Mouse (Mus musculus) adrenal gland, postnatal 10 days (tissue): Measurements from ENCODE around the gene Ermn. TPM values are rescaled to one million over a fixed set of nuclear protein-coding genes. Genes with fewer than 3 reads are reported as not detected.
A peak's percentile ranks its signal among the peaks of the same experiment; 100 is the strongest.

Experiments used
- DNase-seq: peaks from one replicate; pipeline ENCODE4 v3.0.0; 2021; ENCODE audit warnings: mixed read lengths
- long read RNA-seq, 2 experiments: library from polyadenylated mRNA; stranded (forward); transcript quantifications; one replicate each; pipeline ENCODE4 v2.0.0; 2021
- total RNA-seq, 2 experiments: library from RNA; stranded (reverse); gene quantifications; 2 replicates each; pipeline ENCODE4 v1.2.3; 2021

The Ermn gene
- total RNA-seq = not detected
- long read RNA-seq, experiment 1 = 0 reads
- long read RNA-seq, experiment 2 = 0 reads

DNA sequence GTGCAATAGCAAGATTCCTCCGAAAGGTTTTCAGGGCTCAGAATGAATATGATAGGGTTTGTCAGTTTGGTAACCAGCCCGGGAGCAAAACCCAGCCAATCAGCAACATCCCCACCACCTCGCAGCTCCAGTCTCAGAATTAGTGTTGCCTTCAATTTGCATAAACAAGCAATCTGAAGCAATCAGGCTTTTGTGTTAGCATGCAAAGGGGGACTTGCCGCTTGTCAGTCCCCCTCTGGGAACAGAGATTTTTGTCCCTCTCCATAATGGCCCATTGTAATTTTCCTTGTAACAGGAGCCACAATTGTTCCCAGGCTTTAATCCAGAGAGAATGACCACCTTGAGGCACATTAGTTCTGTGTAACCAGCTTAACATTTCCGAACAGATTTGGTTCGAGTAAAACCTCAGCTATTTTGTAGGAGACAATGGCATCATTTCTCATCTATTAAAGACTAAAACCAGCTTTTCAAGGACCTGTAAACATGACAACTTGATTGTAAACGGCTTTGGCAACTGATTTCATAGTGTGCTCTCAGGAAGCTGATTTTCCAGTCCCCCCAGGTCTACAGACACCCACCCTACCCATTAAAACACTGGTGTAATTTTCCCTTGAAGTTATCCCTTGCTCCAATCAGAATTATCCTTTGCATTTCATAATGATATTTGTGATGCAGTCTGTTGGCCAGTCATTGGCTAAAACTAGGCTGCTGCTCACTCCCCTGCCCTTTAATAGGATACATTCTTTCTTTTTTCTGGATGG lies at the start of gene Ermn:
Gene Ermn (minus strand): TSS at position 44 of the 761 bp plus-strand sequence.
- no peak for DNase-seq

DNA sequence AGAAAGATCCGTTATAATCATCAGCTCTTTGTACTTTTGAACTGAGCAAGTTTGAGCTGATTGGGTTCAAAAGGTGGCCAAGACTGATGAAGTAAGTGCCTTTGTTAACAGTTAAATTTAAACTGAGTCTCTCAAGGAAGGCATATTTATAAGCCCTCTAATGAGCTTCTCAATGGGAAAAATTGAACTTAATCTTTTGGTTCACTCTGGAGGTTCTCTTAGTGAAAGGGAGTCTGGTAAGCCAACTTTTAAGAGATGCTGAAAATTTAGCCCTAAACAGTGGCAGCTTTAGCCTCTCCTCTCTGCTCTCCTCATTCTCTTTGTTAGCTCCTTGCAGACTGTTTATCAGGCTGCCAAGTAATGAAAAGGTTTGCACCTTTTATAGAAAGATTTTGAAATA lies 42.2 kb upstream of the Ermn start:
- no peak for DNase-seq

GRCm38 (mm10) chr2:58086420-58086819 lies 33.8 kb upstream of the Ermn start:
- DNase-seq = no peak

- no peak for DNase-seq
These were observed 27.2 kb upstream of the Ermn start for GRCm38 (mm10) chr2:58079849-58080248.

DNA sequence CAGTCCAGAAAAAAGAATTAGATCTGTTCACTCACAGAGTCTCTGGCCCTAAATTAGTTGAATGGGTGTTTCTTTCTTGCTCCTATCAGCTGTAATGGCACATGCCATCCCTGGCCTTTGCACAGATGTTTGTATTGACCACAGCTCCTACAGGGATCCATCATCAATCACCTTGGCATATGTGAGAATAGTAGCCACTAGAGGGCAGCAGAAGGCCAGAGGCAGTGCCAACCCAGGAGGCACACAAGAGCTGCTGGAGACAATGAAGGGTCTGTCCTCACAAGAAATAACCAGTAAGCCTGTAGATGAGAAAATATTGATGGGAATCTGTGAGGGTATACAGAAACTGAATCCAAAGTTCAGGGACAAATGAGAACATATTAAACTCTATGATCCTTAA lies 2.7 kb upstream of the Ermn start:
- DNase-seq = peak; percentile 75

DNA sequence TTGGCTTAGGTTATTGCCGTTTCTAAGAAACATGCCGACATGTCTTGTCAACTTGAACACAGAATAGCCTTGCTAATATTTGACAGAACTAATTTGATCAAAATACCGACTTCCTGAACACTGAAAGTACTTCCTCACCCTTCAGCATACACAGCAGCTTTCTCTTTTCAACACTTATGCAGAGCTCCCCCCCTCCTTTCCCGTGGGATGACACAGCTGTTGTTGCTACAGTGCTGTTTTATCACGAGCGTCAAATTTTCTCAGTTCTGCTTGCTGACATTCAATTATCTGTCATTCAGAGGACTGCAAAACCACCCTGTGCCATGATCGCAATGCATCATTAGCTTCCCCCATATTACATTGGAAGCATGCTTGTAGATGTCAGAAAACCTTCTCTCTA lies 10.8 kb downstream of the Ermn start:
- DNase-seq = no peak

DNA sequence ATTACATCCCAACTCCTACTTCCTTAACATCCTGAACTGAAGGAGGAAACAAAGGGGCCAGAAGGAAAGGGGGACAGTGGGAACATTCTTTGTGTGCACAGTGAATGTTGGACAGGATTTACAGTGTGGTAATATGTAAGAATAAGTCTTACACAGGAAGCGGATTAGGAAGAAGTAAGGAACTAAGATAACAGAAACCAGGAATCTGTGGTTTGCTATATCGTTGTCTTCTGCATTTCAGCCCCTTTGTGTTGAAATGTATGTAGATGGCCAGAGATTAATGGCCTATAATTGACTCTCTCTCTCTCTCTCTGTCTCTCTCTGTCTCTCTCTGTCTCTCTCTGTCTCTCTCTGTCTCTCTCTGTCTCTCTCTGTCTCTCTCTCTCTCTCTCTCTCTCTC lies 15.7 kb downstream of the Ermn start:
- DNase-seq = no peak

DNA sequence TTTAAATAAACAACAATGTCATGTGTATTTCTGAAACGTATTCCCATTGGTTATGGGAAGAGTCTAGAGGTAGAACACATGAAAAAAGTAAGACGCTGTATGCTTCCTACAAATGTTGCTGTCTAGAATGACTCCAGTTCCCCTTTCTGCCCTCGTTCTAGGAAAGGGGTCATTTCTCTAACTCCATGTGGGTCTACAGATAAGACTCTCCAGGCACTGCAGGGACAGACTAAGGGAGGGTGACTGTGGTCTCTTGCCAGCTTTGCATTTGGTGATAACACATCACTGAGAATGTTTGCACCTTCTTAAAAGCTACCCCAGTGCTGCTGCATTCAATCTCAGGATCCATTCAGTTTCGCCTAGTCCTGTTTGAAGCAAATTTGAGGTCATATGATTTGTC lies 17.0 kb downstream of the Ermn start:
- DNase-seq = no peak

GRCm38 (mm10) chr2:58031431-58031830 lies 21.2 kb downstream of the Ermn start:
- DNase-seq = peak; percentile 9

DNA sequence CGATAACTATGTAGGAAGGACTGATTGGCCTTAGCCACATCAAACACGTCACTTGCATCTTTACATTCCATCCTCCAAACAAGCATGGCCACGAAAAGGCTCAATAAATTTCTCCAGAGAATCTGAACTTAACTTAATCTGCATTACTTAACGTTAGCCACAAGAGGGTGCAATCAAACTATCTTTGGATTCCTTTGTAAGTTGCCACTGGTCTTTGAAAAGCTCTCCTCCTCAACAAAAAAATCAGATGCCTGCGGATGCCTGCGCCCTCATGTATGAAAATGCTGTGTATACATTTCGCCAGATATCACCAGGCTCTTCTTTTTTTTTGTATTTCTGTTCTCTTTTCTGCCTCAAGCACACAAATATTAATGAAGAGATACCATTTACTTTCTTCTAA lies 23.3 kb downstream of the Ermn start:
- no peak for DNase-seq

- no peak for DNase-seq
These were observed 25.9 kb downstream of the Ermn start for GRCm38 (mm10) chr2:58026740-58027139.

GRCm38 (mm10) chr2:58023556-58023955 lies 29.1 kb downstream of the Ermn start:
- DNase-seq = no peak

- no peak for DNase-seq
These were observed 45.6 kb downstream of the Ermn start for GRCm38 (mm10) chr2:58007081-58007480.

GRCm38 (mm10) chr2:58001497-58001896 lies 51.2 kb downstream of the Ermn start:
- no peak for DNase-seq

DNA sequence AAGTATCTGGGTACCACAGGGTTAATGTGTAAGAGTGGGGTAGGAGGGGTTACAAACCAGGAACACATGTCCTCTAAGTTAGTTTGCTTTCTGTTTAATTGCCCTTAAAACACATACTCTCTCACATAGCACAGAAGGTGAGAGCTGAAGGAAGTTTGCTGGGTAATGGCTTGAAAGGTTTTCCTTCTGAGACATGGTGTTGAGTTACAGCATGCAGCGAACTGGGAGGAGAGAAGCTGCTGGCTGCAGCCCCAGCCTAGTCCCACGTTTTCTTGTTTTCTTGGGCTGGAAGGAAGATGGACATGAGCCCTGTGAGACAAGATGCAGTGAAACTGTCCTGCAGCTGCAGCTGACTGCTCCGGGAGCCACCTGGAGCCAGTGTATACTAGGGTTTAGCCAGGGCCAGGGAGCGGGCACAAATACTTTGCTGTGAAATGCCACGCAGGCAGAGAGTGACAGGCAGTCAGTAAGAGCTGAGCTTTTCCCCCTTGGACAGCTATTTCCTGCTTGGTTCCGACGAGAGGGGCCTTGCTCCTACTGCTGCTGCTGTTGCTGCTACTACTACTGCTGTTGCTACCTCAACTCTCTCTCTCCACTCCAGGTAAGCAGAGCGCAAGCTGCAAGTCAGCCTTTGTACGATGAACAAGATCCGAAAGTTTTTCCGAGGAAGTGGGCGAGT lies 54.8 kb downstream of the Ermn start, which contains the start of gene Galnt5:
Gene Galnt5 (plus strand): TSS at position 133 of the 679 bp plus-strand sequence.
- peak; percentile 3 for DNase-seq

Other genes with a start within 250 kb of the Ermn start
- gene Galnt5, start 55.0 kb downstream of the Ermn start, total RNA-seq = under 1 TPM; 0.27 to 0.45 TPM
- 10 to 100 TPM; 11.7 TPM for gene Cytip, start 142.7 kb upstream of the Ermn start, total RNA-seq